ENCODE assay signal across 9 mouse cellular contexts in genomic region chr9:72872298-72873130, GRCm38 (mm10). TPM values are rescaled to one million over a fixed set of nuclear protein-coding genes. Genes with fewer than 3 reads are reported as not detected.
DNase-seq lines count a peak whose midpoint lies in the region; ATAC-seq lines count a peak whose summit lies in the region.
"Had no signal": no experiment of that assay in that cellular context is flagged by ENCODE, and none has a peak within 500 bp of the region (broad histone marks: within the 10 kb centered on the region; RNA-seq: fewer than 3 reads in every experiment).

No protein-coding gene starts in this region.

- no peaks in the 10 kb centered on the region for H3K9me3 ChIP-seq in forebrain, embryonic 12.5 days
- no peaks in the 10 kb centered on the region for H3K9me3 ChIP-seq in forebrain, embryonic 16.5 days (ENCODE audit: control insufficient read depth, low read length)
- no peaks in the 10 kb centered on the region for H3K9me3 ChIP-seq in lung, embryonic 16.5 days (ENCODE audit: control insufficient read depth, low read length)
- no peaks in the 10 kb centered on the region for H3K9me3 ChIP-seq in intestine, embryonic 14.5 days (ENCODE audit: control insufficient read depth, low read length)
- no peaks in the 10 kb centered on the region for H3K9me3 ChIP-seq in neural tube, embryonic 15.5 days (replicated peaks)

- H3K4me3 ChIP-seq in forebrain, embryonic 12.5 days (replicated peaks): no peak overlapping the region
- H3K4me3 ChIP-seq in forebrain, embryonic 16.5 days (replicated peaks; ENCODE audit: low read length): no peak overlapping the region
- H3K4me3 ChIP-seq in lung, embryonic 16.5 days (ENCODE audit: low read length): no peak overlapping the region
- H3K4me3 ChIP-seq in intestine, embryonic 14.5 days (ENCODE audit: low read depth, low read length): no peak overlapping the region
- no peak overlapping the region for H3K4me3 ChIP-seq in neural tube, embryonic 15.5 days (replicated peaks)

- no peaks in the 10 kb centered on the region for H3K36me3 ChIP-seq in forebrain, embryonic 12.5 days (replicated peaks)
- no peaks in the 10 kb centered on the region for H3K36me3 ChIP-seq in forebrain, embryonic 16.5 days (ENCODE audit: control insufficient read depth, insufficient read depth)
- H3K36me3 ChIP-seq in lung, embryonic 16.5 days (ENCODE audit: control insufficient read depth, insufficient read depth, low read length): no peaks in the 10 kb centered on the region
- H3K36me3 ChIP-seq in intestine, embryonic 14.5 days (ENCODE audit: control insufficient read depth, insufficient read depth, low read length): no peaks in the 10 kb centered on the region
- no peaks in the 10 kb centered on the region for H3K36me3 ChIP-seq in neural tube, embryonic 15.5 days

- peaks cover 5% of the 10 kb centered on the region; the same call in 1 of the 2 replicates for H3K27me3 ChIP-seq in forebrain, embryonic 12.5 days
- H3K27me3 ChIP-seq in forebrain, embryonic 16.5 days (replicated peaks; ENCODE audit: control insufficient read depth, insufficient read depth, low read length): 0 out of 2 replicates have a peak, but pooled peaks cover 2% of the 10 kb centered on the region
- no peaks in the 10 kb centered on the region for H3K27me3 ChIP-seq in lung, embryonic 16.5 days (ENCODE audit: control insufficient read depth, insufficient read depth, low read depth, low read length)
- no peaks in the 10 kb centered on the region for H3K27me3 ChIP-seq in intestine, embryonic 14.5 days (replicated peaks; ENCODE audit: control insufficient read depth, insufficient read depth, low read length)
- H3K27me3 ChIP-seq in neural tube, embryonic 15.5 days (replicated peaks): no peaks in the 10 kb centered on the region

- H3K9ac ChIP-seq in forebrain, embryonic 12.5 days: no peak overlapping the region
- H3K9ac ChIP-seq in forebrain, embryonic 16.5 days (replicated peaks; ENCODE audit: low read depth, low read length): no peak overlapping the region
- no peak overlapping the region for H3K9ac ChIP-seq in lung, embryonic 16.5 days (ENCODE audit: low read length)
- no peak overlapping the region for H3K9ac ChIP-seq in intestine, embryonic 14.5 days (ENCODE audit: low read length)
- no peak overlapping the region; the same call in 1 of the 2 replicates for H3K9ac ChIP-seq in neural tube, embryonic 15.5 days (replicated peaks)

- 26% methylated on average over 8 of the region's 8 CpGs for WGBS in forebrain, embryonic 12.5 days
- 10% methylated on average over 8 of the region's 8 CpGs for WGBS in forebrain, embryonic 16.5 days
- 21% methylated on average over 8 of the region's 8 CpGs for WGBS in lung, embryonic 16.5 days
- 14% methylated on average over 8 of the region's 8 CpGs for WGBS in intestine, embryonic 14.5 days
- 17% methylated on average over 8 of the region's 8 CpGs for WGBS in neural tube, embryonic 15.5 days

- no peak for ATAC-seq in forebrain, embryonic 12.5 days (ENCODE audit: low FRiP score)
- no peak for ATAC-seq in forebrain, embryonic 16.5 days
- peak; percentile 21; the same call in 1 of the 2 replicates for ATAC-seq in lung, embryonic 16.5 days (ENCODE audit: low read depth)
- ATAC-seq in intestine, embryonic 14.5 days (replicated peaks; ENCODE audit: low FRiP score, low TSS enrichment, low read depth): no peak
- no peak for ATAC-seq in neural tube, embryonic 15.5 days (ENCODE audit: low FRiP score)

- H3K4me2 ChIP-seq in forebrain, embryonic 12.5 days: no peak overlapping the region
- H3K4me2 ChIP-seq in forebrain, embryonic 16.5 days (ENCODE audit: low read length): no peak overlapping the region
- H3K4me2 ChIP-seq in lung, embryonic 16.5 days (ENCODE audit: low read depth, low read length): peak overlapping the region; percentile 33
- peak overlapping the region; percentile 45 for H3K4me2 ChIP-seq in intestine, embryonic 14.5 days (ENCODE audit: low read length)
- peak overlapping the region; percentile 40 for H3K4me2 ChIP-seq in neural tube, embryonic 15.5 days

- no peak for DNase-seq in lung, postnatal 25 days (ENCODE audit: low spot score)
- no peak for DNase-seq in intestine, embryonic 14.5 days (ENCODE audit: low spot score)
- DNase-seq in right cerebral cortex, postnatal 36 days (ENCODE audit: low spot score in 2 of 2): no peak
- DNase-seq in right cerebral cortex, adult 18-20 months: no peak
- DNase-seq: cerebellum, adult 11-12 months had no signal

- H3K27ac ChIP-seq in forebrain, embryonic 12.5 days: peak overlapping the region; percentile 42; the same call in 1 of the 2 replicates
- no peak overlapping the region for H3K27ac ChIP-seq in forebrain, embryonic 16.5 days (ENCODE audit: low read length)
- H3K27ac ChIP-seq in lung, embryonic 16.5 days (ENCODE audit: low read length): no peak overlapping the region; the same call in 1 of the 2 replicates
- H3K27ac ChIP-seq in intestine, embryonic 14.5 days (ENCODE audit: low read depth): peak overlapping the region; percentile 64; the same call in 1 of the 2 replicates
- 0 out of 2 replicates have a peak overlapping the region, but pooled peaks have one; percentile 41 for H3K27ac ChIP-seq in neural tube, embryonic 15.5 days (replicated peaks)

- peaks cover 18% of the 10 kb centered on the region for H3K4me1 ChIP-seq in forebrain, embryonic 12.5 days
- H3K4me1 ChIP-seq in forebrain, embryonic 16.5 days (replicated peaks; ENCODE audit: control insufficient read depth, insufficient read depth, low read length): peaks cover 6% of the 10 kb centered on the region; the same call in 1 of the 2 replicates
- H3K4me1 ChIP-seq in lung, embryonic 16.5 days (replicated peaks; ENCODE audit: control insufficient read depth, insufficient read depth, low read length): peaks cover 10% of the 10 kb centered on the region
- peaks cover 18% of the 10 kb centered on the region for H3K4me1 ChIP-seq in intestine, embryonic 14.5 days (replicated peaks; ENCODE audit: control insufficient read depth, insufficient read depth, low read length)
- H3K4me1 ChIP-seq in neural tube, embryonic 15.5 days: peaks cover 11% of the 10 kb centered on the region

RNA-seq across cellular contexts. Expression of gene Pygo1, which starts 52.9 kb away (rescaled TPM):
- 12.5 TPM in 2 replicates for polyA plus RNA-seq in forebrain, embryonic 12.5 days (2016; fragmentation: Nextera tagmentation; extraction: Ambion mirVana)
- 14.3 and 15.1 TPM in 2 replicates for polyA plus RNA-seq in forebrain, embryonic 16.5 days (2015; fragmentation: Nextera tagmentation; extraction: Ambion mirVana)
- 2.9 and 3.0 TPM in 2 replicates for polyA plus RNA-seq in lung, embryonic 16.5 days (2015; fragmentation: Nextera tagmentation; extraction: Ambion mirVana)
- polyA plus RNA-seq in intestine, embryonic 14.5 days (2014; fragmentation: Nextera tagmentation; extraction: Ambion mirVana): 4.6 and 5.1 TPM in 2 replicates
- 12.2 and 14.6 TPM in 2 replicates for polyA plus RNA-seq in neural tube, embryonic 15.5 days (2015; fragmentation: Nextera tagmentation; extraction: Ambion mirVana)

Comparison
In these comparisons a context has a peak if more than half of its experiments do, and no peak if none do; other contexts are left out.
1. H3K27ac ChIP-seq: peak in forebrain, embryonic 12.5 days (single experiment), intestine, embryonic 14.5 days (single experiment) and neural tube, embryonic 15.5 days (single experiment); none in forebrain, embryonic 16.5 days (single experiment) and lung, embryonic 16.5 days (single experiment).
2. H3K4me2 ChIP-seq: peak in lung, embryonic 16.5 days (single experiment), intestine, embryonic 14.5 days (single experiment) and neural tube, embryonic 15.5 days (single experiment); none in forebrain, embryonic 12.5 days (single experiment) and forebrain, embryonic 16.5 days (single experiment).